Mouse (Mus musculus) kidney, postnatal 36 days (tissue): Measurements from ENCODE around the gene Ndufv2.
A peak's percentile ranks its signal among the peaks of the same experiment; 100 is the strongest.
"Not testable (repeated sequence)": the region's sequence is repeated elsewhere in the genome, so short reads cannot be mapped to it uniquely, and the experiment has no call there.

Source experiments
- DNase-seq, 2 experiments: peaks; one replicate each; pipeline ENCODE4 v3.0.0; 2021 to 2022; ENCODE audit warnings: mixed read lengths in 2 of 2

The Ndufv2 gene

GRCm38 (mm10) chr17:66084486-66084885 lies 16.9 kb downstream of the Ndufv2 start:
- no peak for DNase-seq

DNA sequence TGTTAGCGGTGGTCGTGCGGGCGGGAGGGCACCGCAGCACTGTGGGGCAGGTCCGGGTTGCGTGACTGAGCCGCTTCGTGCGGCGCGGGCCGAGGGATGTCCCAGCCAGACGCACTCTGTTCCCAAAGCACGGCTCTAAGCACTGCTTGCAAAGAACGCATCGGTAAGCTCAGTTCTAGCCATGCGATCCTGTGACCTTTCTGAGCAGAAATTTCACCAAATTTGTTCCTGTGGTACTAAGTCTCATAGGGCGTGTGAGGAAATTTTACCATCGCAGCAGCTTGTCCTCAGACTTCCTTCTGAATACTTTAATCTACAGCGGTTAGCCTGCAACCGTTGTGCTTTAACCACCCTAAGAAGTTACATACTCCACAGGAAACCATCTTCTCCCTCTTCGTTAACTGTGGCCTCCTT lies 23.9 kb downstream of the Ndufv2 start:
- DNase-seq = no peak

DNA sequence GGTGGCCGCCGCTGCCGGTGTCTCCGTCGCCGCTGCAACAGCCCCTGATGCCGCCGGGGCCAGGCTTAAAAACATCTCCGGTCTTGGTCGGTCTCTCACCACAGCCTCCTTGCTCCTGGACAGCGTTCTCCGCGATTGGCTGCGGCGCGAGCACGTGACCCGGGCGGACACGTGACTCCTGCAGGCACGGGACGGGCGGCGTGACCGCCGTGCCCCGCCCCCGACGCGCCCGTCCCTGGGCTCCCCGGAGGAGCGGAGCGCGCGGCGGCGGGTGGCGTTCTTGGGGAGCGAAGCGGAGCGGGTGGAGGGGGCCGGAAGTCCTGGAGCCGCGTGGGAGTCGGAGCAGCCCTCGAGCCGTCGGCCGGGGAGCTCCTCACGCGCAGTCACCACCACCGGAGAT lies 24.4 kb downstream of the Ndufv2 start, which contains the start of gene Ankrd12:
Gene Ankrd12 (minus strand): TSS at position 156 of the 400 bp plus-strand sequence.
- peak; percentile 97 to 99 for DNase-seq

DNA sequence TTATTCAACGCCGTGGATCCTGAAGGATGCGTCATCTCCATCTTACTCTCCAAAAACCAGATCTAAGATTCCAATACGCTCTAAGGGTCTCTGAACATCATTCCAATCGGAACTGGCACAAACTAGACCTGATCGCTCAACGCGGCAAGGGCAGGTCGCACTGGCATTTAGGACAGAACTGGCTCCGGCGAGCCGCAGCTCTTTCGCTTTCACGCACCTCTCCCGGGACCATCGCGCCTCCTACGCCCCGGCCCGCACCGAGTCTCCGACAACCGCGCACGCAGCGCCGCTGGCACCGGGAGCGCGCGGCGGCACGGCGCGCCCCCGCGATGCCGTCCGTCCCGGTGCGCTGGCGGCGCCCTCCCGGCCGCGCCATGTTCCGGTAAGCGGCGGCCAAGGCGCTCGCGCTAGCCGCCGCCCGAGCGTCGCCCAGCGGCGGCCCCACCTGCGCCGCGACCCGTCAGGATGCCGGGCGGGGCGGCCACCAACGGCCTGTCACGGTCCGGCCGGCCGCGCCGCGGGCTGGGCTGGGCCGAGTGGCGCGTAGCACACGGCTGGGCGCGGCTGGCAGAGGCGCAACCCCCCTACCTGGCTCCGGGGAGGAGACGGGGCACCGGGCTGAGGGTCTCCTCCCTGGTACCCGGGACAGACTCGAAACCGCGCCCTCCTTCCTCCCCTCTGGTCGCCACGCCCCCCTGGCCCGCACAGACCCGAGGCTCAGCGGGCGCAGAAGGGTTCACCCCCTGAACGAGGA lies 25.0 kb downstream of the Ndufv2 start:
- peak; percentile 14 to 59 for DNase-seq

DNA sequence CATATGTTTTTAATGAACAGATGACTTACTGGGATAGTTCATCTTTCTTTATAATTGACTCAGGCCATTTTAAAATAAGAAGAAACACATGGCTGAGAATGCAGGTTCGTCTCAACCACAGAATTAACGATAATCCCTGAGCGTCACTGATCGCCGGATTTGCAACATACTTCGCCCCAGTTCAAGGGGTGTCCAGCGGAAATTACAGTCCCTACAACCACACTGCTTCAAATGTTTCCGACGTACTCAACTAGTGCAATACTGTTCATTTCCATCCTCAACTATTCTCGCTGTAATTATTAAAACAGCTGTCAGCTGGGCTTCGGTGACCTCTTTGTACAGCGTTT lies 25.6 kb downstream of the Ndufv2 start:
- DNase-seq = peak; percentile 8 to 12

GRCm38 (mm10) chr17:66073971-66074370 lies 27.4 kb downstream of the Ndufv2 start:
- DNase-seq = no peak

DNA sequence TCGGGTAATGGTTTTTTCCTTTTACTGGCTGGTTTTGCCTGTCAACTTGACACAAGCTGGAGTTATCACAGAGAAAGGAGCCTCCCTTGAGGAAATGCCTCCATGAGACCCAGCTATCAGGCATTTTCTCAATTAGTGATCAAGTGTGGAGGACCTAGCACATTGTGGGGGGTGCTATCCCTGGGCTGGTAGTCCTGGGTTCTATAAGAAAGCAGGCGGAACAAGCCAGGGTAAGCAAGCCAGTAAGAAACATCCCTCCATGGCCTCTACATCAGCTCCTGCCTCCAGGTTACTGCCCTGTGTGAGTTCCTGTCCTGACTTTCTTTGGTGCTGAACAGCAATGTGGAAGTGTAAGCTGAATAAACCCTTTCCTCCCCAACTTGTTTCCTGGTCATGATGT lies 32.3 kb downstream of the Ndufv2 start:
- not testable (repeated sequence) for DNase-seq

GRCm38 (mm10) chr17:66065115-66065514 lies 36.2 kb downstream of the Ndufv2 start:
- no peak for DNase-seq

DNA sequence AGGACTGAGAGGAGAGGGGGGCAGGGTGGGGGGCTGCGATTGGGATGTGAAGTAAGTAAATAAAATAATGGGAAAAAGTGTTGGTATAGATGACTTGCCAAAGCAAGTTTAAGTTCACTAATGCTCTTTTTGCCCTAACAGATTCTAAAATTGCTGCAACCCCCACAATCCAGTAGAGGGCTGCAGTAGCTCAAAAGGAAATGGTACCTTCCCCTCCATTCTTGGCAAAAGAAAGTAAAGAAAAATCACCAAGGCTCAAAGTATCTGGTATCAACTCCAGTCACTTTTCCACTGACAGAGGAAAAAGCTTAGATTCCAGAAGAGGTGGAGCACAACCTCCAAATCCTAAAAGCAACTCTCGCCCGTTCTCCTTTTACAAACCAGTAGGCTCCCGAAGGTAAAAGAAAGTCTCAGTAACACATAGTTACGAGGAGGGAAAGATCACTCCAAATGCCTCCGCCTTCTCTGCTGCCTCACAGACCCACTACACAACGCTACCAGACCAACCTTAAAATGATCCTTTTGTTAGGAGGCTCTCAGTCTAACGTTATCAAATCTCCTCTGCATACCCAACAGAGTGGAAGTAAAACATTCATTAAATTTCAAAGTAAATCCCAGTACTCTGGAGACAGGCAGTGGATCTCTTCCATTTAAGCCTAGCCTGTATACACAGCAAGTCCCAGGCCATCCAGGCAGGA lies 40.0 kb downstream of the Ndufv2 start:
- no peak for DNase-seq

GRCm38 (mm10) chr17:66058160-66058559 lies 43.2 kb downstream of the Ndufv2 start:
- DNase-seq = no peak

DNA sequence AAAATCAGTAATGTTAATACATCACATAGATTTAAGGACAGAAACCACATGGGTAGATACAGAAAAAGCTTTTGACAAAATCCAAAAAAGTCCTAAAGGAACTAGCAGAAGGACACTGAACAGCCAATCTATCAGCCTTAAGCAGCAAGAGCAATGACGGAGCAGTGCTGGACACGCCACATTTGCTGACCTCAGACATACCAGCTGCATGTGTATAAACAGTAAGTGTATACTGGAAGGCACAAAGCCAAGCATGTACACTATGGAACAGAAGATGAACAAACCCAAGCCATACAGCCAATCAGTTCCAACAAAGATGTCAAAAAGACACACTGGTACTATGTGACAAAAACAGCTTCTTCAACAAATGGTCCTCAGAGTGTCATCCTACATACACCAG lies 44.2 kb downstream of the Ndufv2 start:
- DNase-seq = no peak

DNA sequence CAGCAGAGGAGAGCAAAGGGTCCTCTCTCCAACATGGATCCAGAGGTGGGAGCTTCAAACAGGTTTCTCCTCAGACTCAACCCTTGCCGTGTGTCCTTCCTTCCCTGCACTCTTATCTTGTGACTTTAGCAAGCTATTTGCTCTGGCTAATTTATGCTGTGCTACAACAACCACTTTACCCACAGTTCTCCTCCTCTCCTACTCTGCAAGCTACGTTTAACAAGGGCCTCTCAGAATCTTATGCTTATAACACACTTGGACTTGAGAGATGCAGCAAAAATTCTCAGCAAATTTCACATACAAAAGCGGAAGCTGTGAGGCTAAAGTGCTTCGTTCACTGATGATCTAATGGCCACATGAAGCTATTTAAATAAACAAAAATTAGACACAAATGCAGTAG lies 48.0 kb downstream of the Ndufv2 start:
- no peak for DNase-seq

DNA sequence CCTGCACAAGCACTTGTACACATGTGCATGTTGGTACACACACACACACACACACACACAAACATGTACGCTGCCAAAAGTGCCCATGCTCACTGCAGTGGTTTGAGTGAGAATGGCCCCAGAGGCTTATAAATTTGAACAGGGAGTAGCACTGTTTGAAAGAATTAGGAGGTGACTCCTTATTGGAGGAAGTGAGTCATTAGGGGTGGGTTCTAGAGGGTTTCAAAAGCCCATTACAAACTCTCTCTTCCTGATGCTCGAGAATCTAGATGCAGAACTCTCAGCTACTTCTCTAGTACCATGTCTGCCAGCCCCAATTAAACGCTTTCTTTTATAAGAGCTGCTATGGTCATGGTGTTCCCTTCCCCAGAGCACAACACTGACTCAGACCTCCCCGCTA lies 52.6 kb downstream of the Ndufv2 start:
- DNase-seq = no peak

DNA sequence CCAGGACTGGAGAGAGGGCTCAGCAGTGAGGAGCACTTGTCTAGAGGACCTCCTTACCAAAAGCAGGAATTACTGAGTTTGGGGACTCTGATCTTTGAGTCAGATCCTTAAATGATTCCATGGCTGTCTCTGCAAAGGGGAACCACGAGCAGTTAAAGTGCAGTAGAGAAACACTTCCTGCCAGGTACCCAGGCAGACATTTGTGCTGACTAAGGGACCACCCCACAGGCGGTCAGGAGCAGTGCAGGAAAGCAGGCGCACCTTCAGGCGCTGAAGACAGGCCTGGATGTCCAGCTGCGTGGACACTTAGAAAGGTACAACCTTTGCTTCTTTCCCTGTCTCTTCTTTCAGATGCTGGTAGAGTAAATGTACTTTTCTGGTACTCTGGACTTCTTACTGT lies 53.2 kb downstream of the Ndufv2 start:
- peak in 1 of 2 experiments; percentile 21 for DNase-seq

- DNase-seq = not testable (repeated sequence)
These were observed 57.7 kb downstream of the Ndufv2 start for GRCm38 (mm10) chr17:66043679-66044078.

- DNase-seq = no peak
These were observed 60.3 kb downstream of the Ndufv2 start for GRCm38 (mm10) chr17:66041020-66041419.

GRCm38 (mm10) chr17:66033239-66033638 lies 68.1 kb downstream of the Ndufv2 start:
- DNase-seq = no peak

DNA sequence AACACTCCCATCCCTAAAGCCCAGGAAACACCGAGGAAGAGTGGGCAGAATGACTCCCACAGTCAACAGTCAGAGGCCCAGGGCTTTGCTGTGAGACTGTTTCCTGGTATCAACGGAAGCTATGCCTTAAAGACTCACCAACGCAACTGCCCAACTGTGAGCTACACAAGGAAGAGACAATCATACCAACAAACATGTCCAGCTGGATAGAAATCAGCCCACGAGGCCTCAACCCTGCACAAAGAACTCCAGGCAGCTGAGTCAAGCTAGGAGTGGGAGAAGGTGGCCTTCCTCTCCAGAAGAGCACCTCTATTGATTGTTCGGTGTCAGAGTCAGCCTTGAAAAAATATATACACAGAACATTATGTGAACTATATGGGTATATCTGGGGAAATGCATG lies 69.4 kb downstream of the Ndufv2 start:
- no peak for DNase-seq
